Comparison of ENCODE assay signal across 8 mouse cellular contexts in the genomic region with DNA sequence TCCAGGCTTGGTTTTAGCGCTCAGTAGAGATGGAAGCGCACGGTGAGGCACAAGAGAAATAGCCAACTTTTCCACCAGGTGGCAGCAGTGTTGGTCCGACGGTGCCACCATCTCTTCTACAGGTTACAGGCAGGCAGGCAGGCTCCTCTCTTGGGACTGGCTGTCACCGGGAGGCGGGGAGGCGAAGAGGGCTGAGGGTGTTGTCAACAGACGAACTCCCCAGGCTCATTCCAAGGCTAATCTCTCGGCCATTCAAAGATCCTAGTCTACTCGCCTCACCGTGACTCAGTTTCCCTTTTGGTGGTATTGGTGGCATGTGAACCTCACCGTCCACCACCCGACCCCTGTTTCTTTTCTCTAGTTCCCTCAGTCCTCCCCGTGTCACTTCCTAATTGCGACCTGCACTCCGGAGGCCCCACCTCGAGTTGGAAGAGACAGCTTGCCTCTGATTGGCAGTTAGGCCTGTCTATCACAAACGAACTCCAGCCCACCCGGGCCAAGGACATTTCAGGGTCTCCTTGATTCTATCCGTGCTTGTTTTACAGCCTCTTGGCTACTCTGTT. TPM values are rescaled to one million over a fixed set of nuclear protein-coding genes. Genes with fewer than 3 reads are reported as not detected.
DNase-seq lines count a peak whose midpoint lies in the region; ATAC-seq and TF ChIP-seq lines count a peak whose summit lies in the region.

No protein-coding gene starts in this region.

- TF ChIP-seq CTCF in cortical plate, adult 2 months (IDR thresholded peaks at IDR 0.05; ENCODE audit: extremely low read depth, insufficient read depth, low read length) = peak; percentile 80
- TF ChIP-seq CTCF in left cerebral cortex, adult 2 months (IDR thresholded peaks at IDR 0.05) = peak; percentile 85

- no peak for TF ChIP-seq POLR2A in cortical plate, adult 2 months (IDR thresholded peaks at IDR 0.05; ENCODE audit: extremely low read depth, insufficient read depth, low read length)

- DNase-seq in adrenal gland, adult (ENCODE audit: inconsistent age in 2 of 2, low spot score in 1 of 2) = peak; percentile 81 to 92
- DNase-seq in gastrocnemius, postnatal 10 days = peak; percentile 73
- DNase-seq in induced T-regulatory cell, adult 2 months (ENCODE audit: low read depth) = peak; percentile 88
- peak; percentile 77 to 79 for DNase-seq in left cerebral cortex, adult 2 months (ENCODE audit: extremely low spot score in 1 of 2, low spot score in 2 of 2)
- peak; percentile 85 to 86 for DNase-seq in right cerebral cortex, postnatal 10 days (ENCODE audit: low spot score in 2 of 2)
- peak; percentile 79 for DNase-seq in yolk sac, embryonic 10.5 days (ENCODE audit: low spot score)

- peak; percentile 98 for ATAC-seq in megakaryocyte, adult 5-6 weeks (ENCODE audit: poor library complexity, severe bottlenecking)

- intact Hi-C loops in left cerebral cortex, adult 2 months (cut with DNase I) = loop anchor here (1.0 kb wide), 1 partner anchor 278 kb away; no protein-coding TSS in a partner anchor

- no peaks in the 10 kb centered on the region for H3K4me1 ChIP-seq in cortical plate, adult 2 months (ENCODE audit: control insufficient read depth, insufficient read depth, low read length)

- H3K4me3 ChIP-seq in cortical plate, adult 2 months (ENCODE audit: insufficient read depth, low read length) = no peak overlapping the region
- no peak overlapping the region for H3K4me3 ChIP-seq in left cerebral cortex, adult 2 months

- no peak overlapping the region for H3K27ac ChIP-seq in cortical plate, adult 2 months (ENCODE audit: insufficient read depth, low read length)
- no peak overlapping the region for H3K27ac ChIP-seq in left cerebral cortex, adult 2 months

RNA-seq across cellular contexts. Expression of a gene that starts 0.7 kb away (rescaled TPM):
- 0.67 TPM in 1 of 2 replicates, not detected in the other for polyA plus RNA-seq in cortical plate, adult 2 months (2012; rRNA removed)
- not detected for total RNA-seq in gastrocnemius, postnatal 10 days (2021)
- total RNA-seq in left cerebral cortex, adult 2 months (2021) = not detected
- not detected in 2 replicates for total RNA-seq in megakaryocyte, adult 5-6 weeks (2015)
- total RNA-seq in megakaryocyte, adult 5-6 weeks (2017) = not detected in 2 replicates

RNA-seq across cellular contexts. Expression of a gene that starts 15.1 kb away (rescaled TPM):
- polyA plus RNA-seq in cortical plate, adult 2 months (2012; rRNA removed) = 45.9 and 52.6 TPM in 2 replicates
- total RNA-seq in gastrocnemius, postnatal 10 days (2021) = under 1 TPM; 0.14 to 0.68 TPM
- 10 to 100 TPM; 46.9 to 51.7 TPM for total RNA-seq in left cerebral cortex, adult 2 months (2021)
- total RNA-seq in megakaryocyte, adult 5-6 weeks (2015) = not detected in 2 replicates
- not detected in 2 replicates for total RNA-seq in megakaryocyte, adult 5-6 weeks (2017)

RNA-seq across cellular contexts. Expression of a gene that starts 29.7 kb away (rescaled TPM):
- 58.5 and 69.2 TPM in 2 replicates for polyA plus RNA-seq in cortical plate, adult 2 months (2012; rRNA removed)
- 10 to 100 TPM; 11.9 to 18.1 TPM for total RNA-seq in gastrocnemius, postnatal 10 days (2021)
- total RNA-seq in left cerebral cortex, adult 2 months (2021) = 10 to 100 TPM; 36.6 to 40.9 TPM
- total RNA-seq in megakaryocyte, adult 5-6 weeks (2015) = 14.6 and 22.0 TPM in 2 replicates
- total RNA-seq in megakaryocyte, adult 5-6 weeks (2017) = 147 and 164 TPM in 2 replicates

RNA-seq across cellular contexts. Expression of a gene that starts 30.1 kb away (rescaled TPM):
- 55.6 and 59.3 TPM in 2 replicates for polyA plus RNA-seq in cortical plate, adult 2 months (2012; rRNA removed)
- total RNA-seq in gastrocnemius, postnatal 10 days (2021) = 10 to 100 TPM; 18.6 to 23.6 TPM
- total RNA-seq in left cerebral cortex, adult 2 months (2021) = 10 to 100 TPM; 52.5 to 53.2 TPM
- total RNA-seq in megakaryocyte, adult 5-6 weeks (2015) = 42.5 and 51.5 TPM in 2 replicates
- total RNA-seq in megakaryocyte, adult 5-6 weeks (2017) = 21.3 and 46.4 TPM in 2 replicates

RNA-seq across cellular contexts. Expression of a gene that starts 34.6 kb away (rescaled TPM):
- 108 and 124 TPM in 2 replicates for polyA plus RNA-seq in cortical plate, adult 2 months (2012; rRNA removed)
- total RNA-seq in gastrocnemius, postnatal 10 days (2021) = 10 to 100 TPM; 10.3 to 10.5 TPM
- 10 to 100 TPM; 71.6 to 77.4 TPM for total RNA-seq in left cerebral cortex, adult 2 months (2021)
- total RNA-seq in megakaryocyte, adult 5-6 weeks (2015) = not detected in 2 replicates
- total RNA-seq in megakaryocyte, adult 5-6 weeks (2017) = not detected in 2 replicates

Comparison
In these comparisons a context has a peak if more than half of its experiments do, and no peak if none do; other contexts are left out.
1. RNA of a gene that starts 15.1 kb away (total RNA-seq): 46.9 to 51.7 TPM in left cerebral cortex, adult 2 months; 0.14 to 0.68 TPM in gastrocnemius, postnatal 10 days and not detected in megakaryocyte, adult 5-6 weeks; every median in the first group is over 10 times any median in the second.
2. Peak in every context shown above with its lines, with median percentiles within 50 percentile points of each other: DNase-seq.